Mouse (Mus musculus) liver, postnatal 0 days (tissue): Measurements from ENCODE around the gene Csnk1g2.

Source experiments
- CTCF ChIP-seq: sonication (generic); IDR thresholded peaks from 2 replicates; pipeline ENCODE4 v1.5.1; 2016; ENCODE audit warnings: antibody characterized with exemption, low read depth
- EP300 ChIP-seq: IDR thresholded peaks from 2 replicates; pipeline ENCODE4 v1.6.1; 2016; ENCODE audit warnings: antibody characterized with exemption, low read depth, mild to moderate bottlenecking

- TF ChIP-seq CTCF (no peak), EP300 (no peak)
Observed at GRCm38 (mm10) chr10:80650392-80650791, 27.8 kb downstream of the Csnk1g2 start.
